Mouse (Mus musculus) forelimb bud, embryonic 11.5 days (tissue): ENCODE measurements around the gene Robo1.

ENCODE experiments used
- DNase-seq: peaks from one replicate; pipeline ENCODE4 v3.0.0-alpha.2; 2012; ENCODE audit warnings: low read depth, low spot score

Gene Robo1

DNA sequence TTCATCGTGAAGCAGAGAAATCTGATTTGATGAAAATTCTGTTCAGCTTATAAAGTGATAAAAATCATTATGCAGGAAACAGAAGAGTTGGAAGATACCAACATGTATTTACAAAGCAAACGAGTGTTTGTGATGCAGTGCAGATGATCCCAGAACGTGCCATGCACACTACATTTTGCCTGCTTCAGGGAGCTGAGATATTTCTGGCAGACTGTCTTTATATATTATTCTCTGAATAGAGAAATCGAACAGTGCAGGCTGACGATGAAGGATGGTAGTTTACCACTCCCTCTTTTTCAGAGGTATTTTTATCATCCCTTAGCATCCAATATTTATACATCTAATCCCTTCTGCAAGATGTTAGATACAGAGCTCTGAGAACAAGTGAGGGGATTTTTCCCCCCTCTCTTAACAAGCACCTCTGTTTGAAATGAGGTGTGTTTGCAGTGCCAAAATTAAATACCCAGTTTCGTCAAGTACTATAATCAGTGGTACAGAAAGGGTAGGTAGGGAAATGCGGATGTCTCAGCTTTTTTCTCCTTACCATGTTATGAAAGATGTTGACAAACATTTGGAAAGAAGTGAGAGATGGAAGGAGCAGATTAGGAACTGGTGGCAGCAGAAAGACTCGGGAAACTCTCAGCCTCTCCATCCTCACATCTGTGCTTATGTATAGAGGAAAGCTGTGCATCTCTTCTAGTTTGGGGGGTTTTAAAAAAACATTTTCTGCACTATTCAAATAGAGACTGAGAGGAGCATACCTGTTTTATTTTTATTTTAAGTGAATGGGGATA, at the start of gene Robo1:
Robo1 (plus strand) TSS at position 770 of the 794 bp plus-strand sequence.
- no peak for DNase-seq

GRCm38 (mm10) chr16:72267839-72268238, 40.3 kb upstream of the Robo1 start:
- no peak for DNase-seq

GRCm38 (mm10) chr16:72276390-72277074, 31.6 kb upstream of the Robo1 start:
- no peak for DNase-seq

GRCm38 (mm10) chr16:72308331-72308668, 194 bp downstream of the Robo1 start:
- no peak for DNase-seq

DNA sequence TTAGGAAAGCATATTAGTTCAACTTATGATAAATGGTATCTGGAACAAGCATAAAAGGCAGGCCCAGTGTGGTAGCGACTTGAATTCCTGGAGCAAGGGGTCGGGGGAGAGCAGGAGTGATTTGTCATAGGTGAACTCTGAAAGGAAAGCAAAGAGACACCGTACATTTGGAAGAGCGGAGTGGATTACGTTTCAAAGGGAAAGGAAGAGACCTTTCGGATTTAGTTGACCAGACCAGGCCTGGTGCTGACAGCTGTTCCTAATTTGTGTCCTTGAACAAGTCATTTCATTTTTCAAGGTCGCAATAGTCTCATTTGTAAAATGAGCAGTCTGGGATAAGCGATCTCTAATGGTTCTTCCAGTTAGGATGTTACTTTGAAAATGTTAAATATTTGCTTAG, 19.2 kb downstream of the Robo1 start:
- peak; percentile 20 for DNase-seq

DNA sequence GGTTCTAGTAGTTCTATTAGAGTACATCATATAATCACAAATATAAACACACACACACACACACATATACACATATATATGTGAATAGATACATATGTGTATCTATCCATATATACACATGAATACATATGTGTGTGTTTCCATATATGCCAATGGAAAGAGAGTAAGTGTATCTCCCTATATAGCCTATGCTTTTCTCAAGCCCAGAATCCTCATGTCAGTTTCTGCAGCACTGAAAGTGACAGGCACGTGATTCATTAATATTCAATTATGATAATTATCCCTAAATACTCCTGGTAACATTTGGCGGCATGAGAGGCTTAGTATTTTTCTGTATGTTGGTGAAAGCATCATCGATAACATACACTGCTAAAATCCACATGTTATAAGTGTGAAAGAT, 20.5 kb downstream of the Robo1 start:
- DNase-seq, result no peak

DNA sequence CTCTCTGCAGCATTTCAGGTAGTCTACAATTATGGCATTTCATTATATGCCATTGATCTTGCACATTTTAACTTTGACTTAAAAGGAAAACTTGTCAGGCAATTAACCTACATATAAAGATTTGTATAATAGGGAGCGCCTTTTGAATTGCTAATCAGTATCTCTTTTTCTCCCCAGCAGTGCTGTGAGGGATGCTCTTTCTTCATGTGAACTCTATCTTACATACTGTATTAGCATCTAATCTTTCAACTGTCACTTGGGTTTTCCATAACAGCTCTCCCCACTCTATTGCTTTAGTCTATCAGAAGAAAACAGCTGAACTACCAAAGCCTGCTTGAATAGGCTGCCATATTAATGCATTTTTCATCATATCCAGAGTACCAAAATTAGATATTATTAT, 29.7 kb downstream of the Robo1 start:
- DNase-seq, result no peak

DNA sequence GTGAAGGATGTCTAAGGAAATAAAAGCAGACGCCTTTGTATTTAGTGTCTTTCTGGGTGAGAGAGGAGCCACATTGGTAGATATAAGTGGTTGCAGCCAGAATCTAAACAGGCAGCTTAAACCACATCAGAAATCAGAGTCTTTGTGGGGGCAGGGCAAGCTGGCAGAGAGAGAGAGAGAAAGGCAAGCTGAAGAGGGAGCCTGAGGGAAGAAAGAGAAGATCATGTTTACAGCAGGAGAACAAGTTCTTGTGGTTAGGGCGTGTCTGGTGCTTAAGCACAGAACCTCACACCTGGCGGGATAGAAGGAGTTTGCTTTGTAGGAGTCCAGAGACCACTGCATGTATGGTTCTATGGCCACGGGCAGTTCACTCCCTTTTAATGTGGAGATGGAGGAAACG, 42.3 kb downstream of the Robo1 start:
- DNase-seq, result no peak

DNA sequence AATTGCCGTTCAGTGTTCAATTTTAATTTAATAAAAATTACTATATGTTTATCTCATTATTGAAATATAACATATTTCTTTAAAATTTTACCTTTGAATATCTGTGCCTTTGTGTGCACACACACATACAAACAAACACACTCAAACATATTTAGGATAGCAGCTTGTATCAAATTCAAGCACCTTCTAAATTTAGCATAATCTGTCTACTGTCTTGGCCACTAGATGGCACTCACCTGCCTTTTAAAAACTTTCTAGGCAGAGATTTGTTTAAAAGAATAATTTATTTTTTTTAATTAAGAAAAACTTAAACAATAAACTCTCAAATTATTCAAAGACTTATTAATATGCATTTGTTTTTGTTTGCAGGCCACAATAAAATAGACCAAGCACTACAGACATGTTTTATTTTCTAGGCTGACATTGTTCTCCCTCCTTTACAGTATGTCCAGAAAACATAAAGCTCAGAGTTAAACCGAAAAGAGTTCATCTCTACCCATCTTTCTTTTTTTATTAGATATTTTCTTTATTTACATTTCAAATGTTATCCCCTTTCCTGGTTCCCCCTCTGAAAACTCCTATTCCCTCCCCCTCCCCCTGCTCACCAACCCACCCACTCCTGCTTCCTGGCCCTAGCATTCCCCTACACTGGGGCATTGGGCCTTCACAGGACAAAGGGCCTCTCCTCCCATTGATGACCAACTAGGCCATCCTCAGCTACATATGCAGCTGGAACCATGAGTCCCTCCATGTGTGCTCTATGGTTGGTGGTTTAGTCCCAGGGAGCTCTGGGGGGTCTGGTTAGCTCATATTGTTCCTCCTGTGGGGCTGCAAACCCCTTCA, 48.6 kb downstream of the Robo1 start:
- DNase-seq, result peak; percentile 20

DNA sequence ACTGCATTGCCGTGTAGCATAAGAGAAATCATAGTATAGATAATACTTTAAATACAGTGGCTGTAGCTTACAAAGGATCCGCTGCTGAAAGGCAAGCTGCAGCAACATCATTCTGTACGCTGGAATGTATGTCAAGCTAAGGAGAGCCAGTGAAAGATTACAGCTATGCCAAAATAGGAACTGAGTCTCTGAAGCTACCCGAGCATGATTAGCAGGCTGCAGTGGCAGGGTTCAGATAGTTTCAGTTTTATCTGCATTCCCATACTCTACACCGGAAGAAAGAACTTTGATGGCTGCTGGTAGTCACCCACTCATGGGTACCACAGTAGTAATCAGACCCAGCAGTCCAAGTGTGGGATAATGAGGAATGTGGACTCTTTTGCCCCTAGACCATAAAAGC, 68.8 kb downstream of the Robo1 start:
- DNase-seq, result no peak

- no peak for DNase-seq
These were observed 73.7 kb downstream of the Robo1 start for GRCm38 (mm10) chr16:72381819-72382218.

GRCm38 (mm10) chr16:72383566-72383965, 75.5 kb downstream of the Robo1 start:
- DNase-seq, result no peak

GRCm38 (mm10) chr16:72393512-72393911, 85.4 kb downstream of the Robo1 start:
- no peak for DNase-seq

DNA sequence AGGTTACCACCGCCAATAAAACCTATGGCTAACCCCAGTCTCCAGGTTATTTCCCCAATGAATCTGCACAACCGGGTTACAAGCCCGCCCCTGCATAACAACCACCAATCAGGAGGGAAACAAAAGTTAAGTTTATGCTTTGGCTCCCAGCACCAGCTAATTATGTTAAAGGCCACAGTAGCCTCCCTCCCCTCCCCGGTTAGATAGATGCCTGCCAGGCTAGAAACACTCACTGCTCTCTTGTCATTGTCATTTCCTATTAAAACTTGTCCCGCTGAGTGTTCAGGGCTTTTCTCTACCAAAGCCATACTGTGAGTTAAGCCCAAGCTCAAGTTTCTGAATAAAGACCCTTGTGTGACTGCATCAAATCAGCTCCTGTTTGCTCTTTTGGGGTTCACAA, 90.7 kb downstream of the Robo1 start:
- no peak for DNase-seq

DNA sequence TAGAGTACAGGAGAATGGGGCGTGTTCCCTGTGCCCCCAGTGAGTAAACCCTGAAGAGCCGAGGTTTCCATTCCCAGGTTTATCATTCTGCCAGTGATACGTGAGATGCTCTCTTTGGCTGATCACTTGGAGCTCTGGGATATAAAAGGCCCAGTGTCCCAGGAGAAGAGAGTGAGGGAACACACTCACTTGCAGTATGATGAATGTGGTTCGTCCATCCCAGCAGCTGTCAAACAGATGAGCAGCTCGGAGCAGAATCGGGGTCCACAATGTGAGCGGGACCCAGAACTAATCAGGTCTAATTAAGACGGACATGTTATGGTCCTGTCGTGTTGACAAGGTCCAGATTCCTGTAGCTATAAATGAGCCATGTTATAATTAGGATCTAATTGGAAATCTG, 94.3 kb downstream of the Robo1 start:
- peak; percentile 17 for DNase-seq

GRCm38 (mm10) chr16:72409820-72410219, 101.7 kb downstream of the Robo1 start:
- DNase-seq, result no peak

- no peak for DNase-seq
These were observed 103.7 kb downstream of the Robo1 start for GRCm38 (mm10) chr16:72411669-72412270.

DNA sequence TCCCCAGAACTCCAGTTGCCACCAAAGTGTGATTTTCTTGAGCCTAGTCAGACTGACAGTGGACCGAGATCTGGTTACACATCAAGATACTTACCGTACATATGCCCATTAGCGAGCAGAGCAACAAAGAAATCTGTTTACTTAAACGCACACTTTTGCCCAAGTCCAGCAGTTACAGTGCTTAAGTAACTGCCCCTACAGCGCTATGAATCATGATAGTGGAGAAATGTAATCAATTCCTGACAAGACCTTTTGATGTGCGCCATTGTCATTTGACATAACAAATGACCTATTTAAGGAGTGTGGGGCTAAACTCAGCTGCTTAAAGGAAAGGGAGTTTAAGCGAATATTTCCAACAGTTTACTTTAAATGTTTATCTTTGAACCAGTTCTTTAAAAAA, 104.8 kb downstream of the Robo1 start:
- DNase-seq, result no peak

- no peak for DNase-seq
These were observed 111.4 kb downstream of the Robo1 start for GRCm38 (mm10) chr16:72419328-72420066.

GRCm38 (mm10) chr16:72422426-72422825, 114.3 kb downstream of the Robo1 start:
- DNase-seq, result no peak

GRCm38 (mm10) chr16:72434396-72434795, 126.3 kb downstream of the Robo1 start:
- no peak for DNase-seq
